Mouse (Mus musculus): ENCODE measurements at regions not wholly inside any gene's neighbourhood (a gene's known extent, or its start where the extent isn't known, plus 50 kb on each side); places are given as distances from the start of the nearest gene placed in this dataset.

GRCm38 (mm10) chr5:119053738-119054137 is 493.3 kb downstream of the Med13l start:
- no peak for TF ChIP-seq POLR2A (IDR thresholded peaks at IDR 0.05; ENCODE audit: insufficient read depth, low read depth, low read length)
- peak; percentile 60 for TF ChIP-seq CTCF (IDR thresholded peaks at IDR 0.05)
- no peak for TF ChIP-seq EP300 (IDR thresholded peaks at IDR 0.05; ENCODE audit: insufficient read depth, low read depth, low read length)

All from heart, adult 2 months (tissue).